Mouse (Mus musculus) Muller cell, postnatal 12 days (primary cell): ENCODE results near the gene Trim38.

Experiments used
- DNase-seq: peaks from one replicate; pipeline ENCODE4 v3.0.0-alpha.2; 2015; ENCODE audit errors: inconsistent ontology term

Gene Trim38

DNA sequence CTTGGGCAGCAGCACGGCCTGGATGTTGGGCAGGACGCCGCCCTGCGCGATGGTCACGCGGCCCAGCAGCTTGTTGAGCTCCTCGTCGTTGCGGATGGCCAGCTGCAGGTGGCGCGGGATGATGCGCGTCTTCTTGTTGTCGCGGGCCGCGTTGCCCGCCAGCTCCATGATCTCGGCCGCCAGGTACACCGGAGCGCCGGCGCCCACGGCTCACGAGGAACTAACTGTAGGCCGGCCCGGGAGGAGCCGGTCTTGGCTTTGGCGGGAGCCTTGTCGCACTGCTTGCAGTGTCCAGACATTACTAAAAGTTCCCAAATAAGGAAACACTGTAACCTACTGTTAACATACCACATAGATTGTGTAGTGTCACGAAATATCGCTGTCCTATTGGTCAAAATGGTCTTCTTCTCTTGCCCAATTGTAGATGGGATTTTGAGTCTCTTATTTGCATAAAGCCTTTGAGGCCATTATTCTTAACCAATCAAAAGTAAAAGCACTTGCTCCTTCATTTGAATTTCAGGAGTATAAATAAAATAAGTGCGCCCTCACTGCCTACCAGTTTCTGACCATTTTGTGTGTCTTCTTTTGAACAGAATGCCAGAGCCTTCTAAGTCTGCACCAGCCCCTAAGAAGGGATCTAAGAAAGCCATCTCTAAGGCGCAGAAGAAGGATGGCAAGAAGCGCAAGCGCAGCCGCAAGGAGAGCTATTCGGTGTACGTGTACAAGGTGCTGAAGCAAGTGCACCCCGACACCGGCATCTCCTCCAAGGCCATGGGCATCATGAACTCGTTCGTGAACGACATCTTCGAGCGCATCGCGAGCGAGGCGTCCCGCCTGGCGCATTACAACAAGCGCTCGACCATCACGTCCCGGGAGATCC lies 23.3 kb upstream of the Trim38 start, which contains the start of gene Hist1h2bb:
Gene Hist1h2bb, plus strand, starts transcription at position 534 of the 880 bp plus-strand sequence.
- peak; percentile 94 for DNase-seq

DNA sequence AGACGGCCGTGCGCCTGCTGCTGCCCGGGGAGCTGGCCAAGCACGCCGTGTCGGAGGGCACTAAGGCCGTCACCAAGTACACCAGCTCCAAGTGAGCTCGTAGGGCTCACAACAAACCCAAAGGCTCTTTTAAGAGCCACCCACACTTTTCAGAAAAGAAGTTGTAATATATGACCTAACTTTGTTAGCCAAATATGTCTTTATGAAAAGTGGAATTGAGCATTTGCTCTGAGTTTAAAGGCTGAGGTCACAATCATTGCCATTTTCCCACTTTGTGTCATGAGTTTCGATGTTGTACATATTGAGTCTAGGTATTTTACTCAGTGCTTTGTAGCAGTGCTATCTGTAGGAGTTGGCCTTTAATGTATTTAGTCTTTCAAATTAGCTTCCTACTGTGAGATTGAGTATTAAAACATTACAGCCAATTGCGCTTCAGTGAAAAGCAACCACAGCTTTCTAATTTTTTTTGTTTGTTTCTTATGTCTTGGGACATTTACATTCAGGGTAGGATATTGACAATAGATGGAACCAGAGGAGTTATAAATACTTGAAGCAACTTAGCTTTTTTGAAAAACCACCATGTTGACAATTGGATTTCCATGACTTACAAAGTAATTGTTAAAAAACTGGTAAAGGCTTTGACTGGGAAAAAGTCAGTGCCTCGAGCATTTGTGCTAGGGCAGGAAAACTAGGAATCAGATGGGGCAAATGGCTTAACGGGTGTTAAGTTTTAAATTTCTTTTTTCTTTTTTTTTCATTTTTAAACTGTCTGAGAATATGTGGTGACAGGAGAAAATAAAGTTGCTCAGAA lies 22.4 kb upstream of the Trim38 start:
- peak; percentile 55 for DNase-seq

DNA sequence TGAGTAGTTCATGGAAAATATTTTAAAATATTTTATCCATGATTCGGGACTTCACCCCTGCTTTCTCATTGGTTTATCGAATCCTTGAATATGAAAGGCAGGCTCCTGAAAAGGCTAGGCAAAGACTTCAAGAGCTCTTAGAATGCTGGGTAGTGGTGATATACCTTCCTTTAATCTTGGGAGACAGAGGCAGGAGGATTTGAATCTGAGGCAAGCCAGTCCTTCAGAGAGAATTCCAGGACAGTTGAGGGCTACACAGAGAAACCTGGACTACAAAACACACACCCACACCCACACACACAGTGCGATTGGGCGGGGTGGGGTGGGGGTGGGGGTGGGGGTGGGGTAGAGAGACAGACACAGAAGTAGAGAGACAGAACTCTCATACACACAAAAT lies 21.8 kb upstream of the Trim38 start:
- DNase-seq: no peak

DNA sequence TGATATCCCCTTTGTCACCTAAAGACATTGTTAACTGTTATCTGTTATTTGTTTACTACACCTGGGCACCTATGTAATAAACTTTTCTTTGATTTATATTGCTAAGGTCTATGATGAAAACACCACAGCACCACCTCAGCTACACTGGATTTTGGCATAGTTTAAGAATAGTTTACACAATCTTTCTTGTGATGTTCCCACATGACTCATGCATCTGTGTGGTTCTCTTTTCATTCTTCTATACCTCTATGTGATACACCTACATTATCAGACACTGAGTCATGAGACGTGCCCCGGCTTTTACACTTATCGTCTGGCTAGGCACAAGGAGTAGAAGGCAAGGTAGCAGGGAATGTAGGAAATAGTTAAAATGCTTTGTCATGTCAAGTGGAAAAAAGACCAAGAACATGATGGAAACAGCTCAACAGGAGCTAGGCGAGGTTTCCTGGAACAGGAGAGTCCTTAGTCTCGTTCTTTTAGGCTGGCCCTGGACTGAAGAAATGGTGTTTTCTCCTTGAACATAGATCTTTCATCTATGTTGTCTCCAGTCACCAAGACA lies 20.1 kb upstream of the Trim38 start:
- DNase-seq: peak; percentile 47

DNA sequence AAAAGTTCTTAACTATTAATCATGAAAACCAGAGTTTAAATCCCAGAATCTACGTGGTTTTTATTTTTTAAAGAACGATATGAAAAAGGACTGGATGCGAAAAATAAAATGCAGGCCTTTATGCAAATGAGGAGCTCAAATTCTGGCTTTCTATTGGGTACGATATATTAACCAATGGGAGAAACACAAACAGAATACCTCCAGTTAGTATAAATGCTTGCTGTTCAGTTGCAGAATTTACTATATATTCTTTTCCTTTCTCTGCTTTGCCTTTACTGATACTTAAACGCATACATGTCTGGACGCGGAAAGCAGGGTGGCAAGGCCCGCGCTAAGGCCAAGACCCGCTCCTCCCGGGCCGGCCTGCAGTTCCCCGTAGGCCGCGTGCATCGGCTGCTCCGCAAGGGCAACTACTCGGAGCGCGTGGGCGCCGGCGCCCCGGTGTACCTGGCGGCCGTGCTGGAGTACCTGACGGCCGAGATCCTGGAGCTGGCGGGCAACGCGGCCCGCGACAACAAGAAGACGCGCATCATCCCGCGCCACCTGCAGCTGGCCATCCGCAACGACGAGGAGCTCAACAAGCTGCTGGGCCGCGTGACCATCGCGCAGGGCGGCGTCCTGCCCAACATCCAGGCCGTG lies 18.8 kb upstream of the Trim38 start, which contains the start of gene Hist1h2ab:
Gene Hist1h2ab, plus strand, starts transcription at position 288 of the 639 bp plus-strand sequence.
- peak; percentile 90 for DNase-seq

DNA sequence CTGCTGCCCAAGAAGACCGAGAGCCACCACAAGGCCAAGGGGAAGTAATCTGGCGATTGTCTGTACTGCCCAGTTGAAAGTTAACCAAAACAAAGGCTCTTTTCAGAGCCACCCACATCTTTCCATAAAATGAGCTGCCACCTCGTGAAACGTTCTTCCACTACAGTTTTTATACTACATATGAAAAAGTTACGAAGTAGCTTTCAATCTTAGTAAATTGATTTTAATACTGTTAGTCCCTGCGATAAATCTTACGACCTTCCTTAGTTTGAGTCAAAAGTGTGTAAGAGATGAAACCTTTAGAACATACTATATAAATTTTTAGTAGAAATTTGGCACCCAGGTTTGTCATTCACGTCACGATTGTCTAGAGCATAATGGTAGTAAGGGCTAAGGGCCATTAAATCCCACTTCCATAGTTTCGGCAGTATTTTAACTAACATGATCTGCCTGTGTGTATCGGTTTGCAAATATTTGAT lies 18.2 kb upstream of the Trim38 start:
- DNase-seq: peak; percentile 46

DNA sequence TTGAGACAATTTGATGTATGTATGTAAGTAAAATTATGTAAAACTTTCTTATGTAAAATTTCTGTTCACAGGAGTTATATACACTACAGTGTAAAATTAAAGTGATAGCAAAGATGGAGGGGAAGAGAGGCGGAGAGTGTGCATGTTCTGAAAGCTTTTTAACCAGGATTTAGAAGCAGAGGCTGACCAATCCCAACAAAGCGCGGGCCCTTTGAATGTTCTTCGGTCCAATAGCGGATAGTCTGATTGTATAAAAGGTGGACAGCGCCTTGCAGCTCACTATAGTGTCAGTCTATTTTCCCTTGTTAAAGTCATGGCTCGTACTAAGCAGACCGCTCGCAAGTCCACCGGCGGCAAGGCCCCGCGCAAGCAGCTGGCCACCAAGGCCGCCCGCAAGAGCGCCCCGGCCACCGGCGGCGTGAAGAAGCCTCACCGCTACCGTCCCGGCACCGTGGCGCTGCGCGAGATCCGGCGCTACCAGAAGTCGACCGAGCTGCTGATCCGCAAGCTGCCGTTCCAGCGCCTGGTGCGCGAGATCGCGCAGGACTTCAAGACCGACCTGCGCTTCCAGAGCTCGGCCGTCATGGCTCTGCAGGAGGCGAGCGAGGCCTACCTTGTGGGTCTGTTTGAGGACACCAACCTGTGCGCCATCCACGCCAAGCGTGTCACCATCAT lies 17.5 kb upstream of the Trim38 start, which contains the start of gene Hist1h3b:
Gene Hist1h3b, plus strand, starts transcription at position 201 of the 675 bp plus-strand sequence.
- peak; percentile 93 for DNase-seq

DNA sequence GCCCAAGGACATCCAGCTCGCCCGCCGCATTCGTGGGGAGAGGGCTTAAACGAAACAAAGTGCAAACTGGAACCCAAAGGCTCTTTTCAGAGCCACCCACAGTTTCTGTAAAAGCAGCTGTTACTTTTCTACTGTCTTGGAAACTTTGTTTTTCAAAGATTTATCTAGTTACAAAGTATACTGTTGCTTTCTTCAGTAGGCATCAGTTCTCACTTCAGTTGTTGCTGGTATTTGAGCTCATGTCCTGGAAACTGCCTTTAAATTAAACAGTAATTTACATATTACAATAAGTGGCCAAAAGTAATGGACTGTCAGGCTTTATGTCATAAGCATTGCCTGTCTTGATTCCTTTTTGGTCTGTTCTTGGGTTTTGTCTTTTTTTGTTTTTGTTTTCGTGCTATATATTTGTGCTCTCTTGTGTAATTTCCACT lies 17.0 kb upstream of the Trim38 start:
- no peak for DNase-seq

DNA sequence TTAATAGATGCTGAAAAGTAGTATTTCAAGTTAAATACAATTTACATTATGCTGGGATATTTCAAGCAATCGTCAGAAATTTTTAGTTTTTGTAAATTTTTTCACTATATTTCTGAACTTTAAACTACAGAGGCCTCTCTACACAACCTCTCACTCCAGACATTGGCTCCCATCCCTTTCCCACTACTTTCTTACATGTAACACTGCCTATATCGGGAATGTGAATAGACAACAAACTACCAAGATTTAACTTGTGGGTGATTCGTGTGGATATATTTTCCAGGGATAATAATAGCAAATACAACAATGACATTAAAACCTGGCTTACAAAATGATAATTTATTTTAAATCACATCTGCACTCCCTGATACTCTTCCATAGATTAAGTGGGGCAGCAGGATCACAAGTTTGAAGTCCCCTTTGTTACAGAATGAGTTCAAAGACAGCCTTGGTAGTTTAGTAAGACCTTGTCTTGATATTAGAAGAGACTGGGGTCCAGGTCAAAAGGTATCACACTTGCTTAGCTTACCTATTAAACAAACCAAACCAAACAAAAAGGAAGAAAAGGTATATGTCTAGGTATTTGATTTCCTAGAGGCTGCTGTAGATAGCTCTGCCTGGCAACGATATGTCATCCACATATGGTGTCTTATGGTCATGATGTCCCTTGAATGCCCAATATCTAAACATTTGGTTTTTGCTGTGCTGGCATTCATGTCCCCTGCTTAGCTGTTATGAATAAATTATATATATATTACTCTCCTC lies 16.2 kb upstream of the Trim38 start:
- DNase-seq: no peak

DNA sequence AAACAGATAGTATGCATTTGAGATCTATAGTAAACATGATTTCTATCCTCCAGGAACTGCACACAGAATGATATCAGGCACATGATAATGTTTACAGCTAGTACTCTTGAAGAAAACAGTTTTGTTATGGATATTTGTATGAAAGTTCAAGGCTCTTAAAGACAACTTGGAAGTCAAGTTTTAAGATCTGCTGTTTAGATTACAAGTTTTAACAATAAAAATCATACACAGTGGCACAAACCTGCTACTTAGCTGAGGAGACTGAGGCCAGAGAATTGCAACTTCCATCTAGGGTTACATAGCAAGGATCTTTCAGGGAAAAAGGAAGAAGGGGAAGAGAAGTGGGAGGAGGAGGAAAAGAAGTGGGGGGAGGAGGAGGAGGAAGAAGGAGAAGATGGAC lies 14.7 kb upstream of the Trim38 start:
- DNase-seq: no peak

DNA sequence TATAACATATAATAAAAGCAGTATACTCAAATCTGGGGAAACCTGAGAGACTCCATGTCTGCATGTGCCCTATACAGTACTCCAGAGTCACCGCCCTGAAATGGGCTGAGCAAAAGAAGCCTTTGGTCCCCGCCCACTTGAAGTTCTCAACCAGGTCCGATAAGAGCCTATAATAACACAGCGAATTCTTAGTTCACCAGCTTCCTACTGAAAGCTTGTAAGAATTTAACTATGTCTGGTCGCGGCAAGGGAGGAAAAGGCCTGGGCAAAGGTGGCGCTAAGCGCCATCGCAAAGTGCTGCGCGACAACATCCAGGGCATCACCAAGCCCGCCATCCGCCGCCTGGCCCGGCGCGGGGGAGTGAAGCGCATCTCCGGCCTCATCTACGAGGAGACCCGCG lies 12.9 kb upstream of the Trim38 start, which contains the start of gene Hist1h4b:
Gene Hist1h4b, plus strand, starts transcription at position 224 of the 400 bp plus-strand sequence.
- DNase-seq: peak; percentile 84

DNA sequence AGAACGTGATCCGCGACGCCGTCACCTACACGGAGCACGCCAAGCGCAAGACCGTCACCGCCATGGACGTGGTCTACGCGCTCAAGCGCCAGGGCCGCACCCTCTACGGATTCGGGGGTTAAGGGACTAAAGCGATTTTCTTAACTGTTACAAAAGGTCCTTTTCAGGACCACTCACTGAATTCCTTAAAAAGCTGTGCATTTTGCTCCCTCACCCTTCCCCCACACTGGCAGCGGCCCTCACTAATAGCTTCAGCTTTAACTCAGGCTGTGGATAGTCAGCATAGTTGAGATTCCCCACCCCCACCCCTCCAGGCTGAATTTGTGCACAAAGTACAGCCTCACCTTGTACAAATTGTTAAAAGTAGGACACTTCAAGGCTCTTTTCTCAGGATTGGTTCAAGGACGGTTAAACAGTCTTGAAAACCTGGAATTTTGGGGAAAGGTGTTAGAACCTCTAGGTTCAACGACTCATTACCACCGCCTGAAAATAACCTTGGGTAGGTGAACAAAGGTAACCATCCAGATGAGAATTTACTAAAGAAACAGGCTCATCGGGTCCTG lies 12.4 kb upstream of the Trim38 start:
- DNase-seq: peak; percentile 83

DNA sequence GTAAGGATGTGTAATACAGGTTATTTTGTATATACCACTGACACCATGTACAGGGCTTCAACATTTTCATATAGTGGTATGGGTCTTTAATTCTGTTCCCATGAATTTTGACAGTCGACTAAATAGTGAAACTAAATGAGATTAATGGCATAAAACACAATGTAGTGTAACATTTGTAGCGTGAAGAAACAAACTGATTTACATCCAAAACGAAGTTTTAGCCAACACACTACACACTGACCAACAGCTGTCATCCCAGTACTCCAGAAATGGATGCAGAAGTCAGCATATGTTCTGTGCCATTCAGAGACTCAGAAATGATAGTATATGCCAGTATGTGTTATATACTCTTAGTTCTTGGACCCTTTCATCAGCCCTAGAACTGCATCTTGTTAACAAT lies 11.8 kb upstream of the Trim38 start:
- no peak for DNase-seq

DNA sequence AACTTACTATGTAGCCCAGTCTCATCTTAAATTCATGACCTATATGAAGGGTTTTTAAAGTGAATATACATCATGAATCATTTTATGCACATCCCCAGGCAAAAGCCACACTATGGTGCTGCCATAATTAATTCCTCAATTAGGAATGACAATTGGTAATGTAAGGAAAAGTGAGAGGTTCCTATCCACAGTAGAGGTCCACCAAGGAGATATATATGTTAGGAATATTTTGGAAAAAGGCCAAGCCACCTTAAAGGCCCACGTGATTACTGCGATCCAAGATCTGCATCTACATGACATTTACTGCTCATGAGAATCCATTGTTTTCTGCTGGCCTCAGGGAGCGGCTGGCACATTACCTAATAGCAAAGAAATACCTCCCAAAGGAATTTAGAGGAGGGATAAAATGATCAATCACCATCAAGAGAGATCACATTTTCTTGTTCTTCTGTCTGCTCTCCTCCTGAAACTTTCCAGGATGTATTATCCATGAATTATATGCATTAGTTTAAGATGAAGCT lies 10.4 kb upstream of the Trim38 start:
- DNase-seq: no peak

DNA sequence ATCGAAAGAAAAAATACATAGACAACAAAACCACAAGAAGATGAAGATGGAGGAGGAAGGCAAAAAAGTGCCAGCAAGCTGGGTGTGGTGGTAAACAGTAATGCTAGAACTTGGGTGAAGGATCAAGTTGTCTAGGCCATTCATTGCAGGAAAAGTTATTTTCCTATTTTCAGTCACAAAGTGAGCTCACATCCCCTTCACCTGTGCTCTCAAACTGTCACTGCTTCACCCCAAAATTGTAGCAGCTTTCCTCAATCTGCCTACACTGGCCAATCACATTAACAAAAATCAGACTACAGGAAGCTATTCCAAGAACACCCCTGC lies 9.8 kb upstream of the Trim38 start:
- DNase-seq: no peak

DNA sequence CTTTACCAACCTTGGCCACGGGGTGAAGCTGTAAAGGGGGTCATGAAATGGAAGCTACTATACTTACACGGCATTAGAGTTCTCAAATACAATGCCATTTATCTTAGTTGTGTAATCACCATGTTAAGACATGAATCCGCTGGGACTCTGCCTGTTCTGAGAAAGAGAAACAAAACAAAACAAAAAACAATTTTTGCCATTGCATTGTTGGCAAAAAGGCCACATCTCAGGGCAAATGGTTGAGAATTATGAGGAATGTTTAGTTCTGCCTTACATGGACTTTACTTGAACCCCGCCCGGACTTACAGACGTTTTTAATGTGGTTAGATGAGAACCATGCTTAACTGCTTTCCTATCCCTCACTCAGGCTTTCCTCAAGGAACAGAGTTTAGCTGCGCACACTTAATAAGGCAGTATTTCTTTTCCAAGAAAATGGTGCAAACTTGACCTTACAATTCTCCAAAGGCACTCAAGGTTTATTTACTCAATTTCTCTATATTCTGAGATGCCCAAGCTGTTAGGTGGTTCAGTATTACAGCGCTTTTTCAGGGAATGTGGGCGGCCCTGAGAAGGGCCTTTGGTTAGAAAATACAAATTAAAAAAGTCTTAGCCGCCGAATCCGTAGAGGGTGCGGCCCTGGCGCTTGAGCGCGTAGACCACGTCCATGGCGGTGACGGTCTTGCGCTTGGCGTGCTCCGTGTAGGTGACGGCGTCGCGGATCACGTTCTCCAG lies 9.3 kb upstream of the Trim38 start:
- peak; percentile 51 for DNase-seq

DNA sequence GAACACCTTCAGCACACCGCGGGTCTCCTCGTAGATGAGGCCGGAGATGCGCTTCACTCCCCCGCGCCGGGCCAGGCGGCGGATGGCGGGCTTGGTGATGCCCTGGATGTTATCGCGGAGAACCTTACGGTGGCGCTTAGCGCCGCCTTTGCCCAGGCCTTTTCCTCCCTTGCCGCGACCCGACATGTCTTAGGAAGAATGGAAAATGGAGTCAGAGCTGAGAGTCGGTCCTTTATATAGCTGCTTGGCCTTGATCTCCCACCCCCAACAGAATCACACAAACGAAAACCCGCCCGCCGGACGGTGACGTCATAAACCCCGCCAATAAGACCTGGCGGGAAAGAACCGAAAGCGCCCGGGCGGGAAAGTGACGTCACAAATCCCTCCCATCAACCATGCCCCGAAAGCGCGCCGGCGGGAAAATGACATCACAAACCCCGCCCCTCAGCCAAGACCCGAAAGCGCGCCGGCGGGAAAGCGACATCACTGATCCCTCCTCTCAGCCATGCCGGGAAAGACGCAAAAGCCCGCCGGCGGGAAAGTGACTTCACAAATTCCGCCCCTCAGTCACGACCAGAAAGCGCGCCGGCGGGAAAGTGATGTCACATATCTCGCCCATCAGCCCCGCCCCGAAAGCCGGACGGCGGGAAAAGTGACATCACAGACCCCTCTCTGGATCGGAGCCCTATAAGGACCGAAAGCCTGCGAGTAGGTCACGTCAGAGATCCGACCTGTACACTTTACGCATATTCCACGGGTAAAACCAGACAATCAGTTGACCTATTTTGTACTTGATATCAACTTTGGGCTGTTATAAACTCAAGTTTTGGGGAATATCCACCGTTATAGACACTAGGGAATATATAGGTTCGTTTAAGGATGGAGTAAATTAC lies 8.5 kb upstream of the Trim38 start, which contains the start of gene Hist1h4a:
Gene Hist1h4a, minus strand, starts transcription at position 259 of the 893 bp plus-strand sequence.
- DNase-seq: peak; percentile 97
